Mouse (Mus musculus) liver, postnatal 0 days (tissue): Measurements from ENCODE around the gene Cdc27.

Experiments
- CTCF ChIP-seq: sonication (generic); IDR thresholded peaks from 2 replicates; pipeline ENCODE4 v1.5.1; 2016; ENCODE audit warnings: antibody characterized with exemption, low read depth
- EP300 ChIP-seq: IDR thresholded peaks from 2 replicates; pipeline ENCODE4 v1.6.1; 2016; ENCODE audit warnings: antibody characterized with exemption, low read depth, mild to moderate bottlenecking

GRCm38 (mm10) chr11:104512436-104512835, 38.0 kb downstream of the Cdc27 start:
- no peak for TF ChIP-seq EP300
- no peak for TF ChIP-seq CTCF
